Mouse (Mus musculus): ENCODE measurements around the gene Smg9. TPM values are rescaled to one million over a fixed set of nuclear protein-coding genes. Genes with fewer than 3 reads are reported as not detected.

The Smg9 gene
- total RNA-seq, 2 experiments from 2014 or later = 19.5 to 21.6 TPM

GRCm38 (mm10) chr7:24439191-24439590 lies 39.8 kb downstream of the Smg9 start:
- ATAC-seq (replicated peaks; ENCODE audit: poor library complexity, severe bottlenecking) = no peak

GRCm38 (mm10) chr7:24439891-24440290 lies 40.5 kb downstream of the Smg9 start:
- ATAC-seq (replicated peaks; ENCODE audit: poor library complexity, severe bottlenecking) = no peak

- ATAC-seq (replicated peaks; ENCODE audit: poor library complexity, severe bottlenecking) = peak; percentile 73
Observed at GRCm38 (mm10) chr7:24441785-24442184, 42.4 kb downstream of the Smg9 start.

- ATAC-seq (replicated peaks; ENCODE audit: poor library complexity, severe bottlenecking) = peak; percentile 81
Observed at GRCm38 (mm10) chr7:24442313-24442712, 42.9 kb downstream of the Smg9 start.

- peak; percentile 52 for ATAC-seq (replicated peaks; ENCODE audit: poor library complexity, severe bottlenecking)
Observed at GRCm38 (mm10) chr7:24445266-24445926, 46.0 kb downstream of the Smg9 start.

GRCm38 (mm10) chr7:24446697-24447340 lies 47.4 kb downstream of the Smg9 start:
- no peak for ATAC-seq (replicated peaks; ENCODE audit: poor library complexity, severe bottlenecking)

GRCm38 (mm10) chr7:24448782-24449517 lies 49.5 kb downstream of the Smg9 start:
- peak; percentile 31 for ATAC-seq (replicated peaks; ENCODE audit: poor library complexity, severe bottlenecking)

- ATAC-seq (replicated peaks; ENCODE audit: poor library complexity, severe bottlenecking) = peak; percentile 57
Observed at GRCm38 (mm10) chr7:24450585-24451017, 51.2 kb downstream of the Smg9 start.

- peak; percentile 50 for ATAC-seq (replicated peaks; ENCODE audit: poor library complexity, severe bottlenecking)
Observed at GRCm38 (mm10) chr7:24451855-24452311, 52.5 kb downstream of the Smg9 start, which contains the start of gene Irgc1. Gene Irgc1 (minus strand): TSS chr7:24452297.

- no peak for ATAC-seq (replicated peaks; ENCODE audit: poor library complexity, severe bottlenecking)
Observed at GRCm38 (mm10) chr7:24454199-24454598, 54.8 kb downstream of the Smg9 start.

GRCm38 (mm10) chr7:24455726-24456125 lies 56.3 kb downstream of the Smg9 start:
- no peak for ATAC-seq (replicated peaks; ENCODE audit: poor library complexity, severe bottlenecking)

- peak; percentile 65 for ATAC-seq (replicated peaks; ENCODE audit: poor library complexity, severe bottlenecking)
Observed at GRCm38 (mm10) chr7:24457726-24458370, 58.4 kb downstream of the Smg9 start.

GRCm38 (mm10) chr7:24459440-24459839 lies 60.0 kb downstream of the Smg9 start:
- no peak for ATAC-seq (replicated peaks; ENCODE audit: poor library complexity, severe bottlenecking)

- ATAC-seq (replicated peaks; ENCODE audit: poor library complexity, severe bottlenecking) = peak; percentile 34
Observed at GRCm38 (mm10) chr7:24459843-24460242, 60.4 kb downstream of the Smg9 start.

- ATAC-seq (replicated peaks; ENCODE audit: poor library complexity, severe bottlenecking) = peak; percentile 17
Observed at GRCm38 (mm10) chr7:24461376-24462051, 62.1 kb downstream of the Smg9 start.

GRCm38 (mm10) chr7:24462388-24463319 lies 63.2 kb downstream of the Smg9 start, which contains the start of gene Plaur:
Gene Plaur (plus strand): TSS chr7:24462484.
- ATAC-seq (replicated peaks; ENCODE audit: poor library complexity, severe bottlenecking) = peak; percentile 49

- peak; percentile 57 for ATAC-seq (replicated peaks; ENCODE audit: poor library complexity, severe bottlenecking)
Observed at GRCm38 (mm10) chr7:24466835-24467234, 67.4 kb downstream of the Smg9 start.

- ATAC-seq (replicated peaks; ENCODE audit: poor library complexity, severe bottlenecking) = no peak
Observed at GRCm38 (mm10) chr7:24467886-24468285, 68.5 kb downstream of the Smg9 start.

GRCm38 (mm10) chr7:24469126-24469525 lies 69.7 kb downstream of the Smg9 start:
- no peak for ATAC-seq (replicated peaks; ENCODE audit: poor library complexity, severe bottlenecking)

Data from granulocyte monocyte progenitor cell, adult 5-6 weeks (primary cell).